Mouse (Mus musculus) intestine, postnatal 0 days (tissue): ENCODE results near the gene BC048562. TPM values are rescaled to one million over a fixed set of nuclear protein-coding genes. Genes with fewer than 3 reads are reported as not detected.

Experiments
- ATAC-seq: fragments of 200-750 bp; cut with Nextera tagmentation; 2 replicates; pipeline ENCODE4 v1.8.0; 2017; ENCODE audit warnings: mild to moderate bottlenecking, moderate TSS enrichment, moderate library complexity
- H3K27ac ChIP-seq: fragments of 300-500 bp; sonication (generic); 2 replicates; pipeline ENCODE4 v1.5.1; 2014; ENCODE audit warnings: mild to moderate bottlenecking, low read depth, low read length, moderate library complexity
- H3K27me3 ChIP-seq: fragments of 300-500 bp; sonication (generic); replicated peaks from 2 replicates; pipeline ENCODE4 v1.6.1; 2014; ENCODE audit warnings: low read length, mixed read lengths; ENCODE audit not compliant: control insufficient read depth, insufficient read depth
- H3K36me3 ChIP-seq: fragments of 300-500 bp; sonication (generic); 2 replicates; pipeline ENCODE4 v1.6.1; 2014; ENCODE audit warnings: mild to moderate bottlenecking, moderate library complexity; ENCODE audit not compliant: control insufficient read depth, insufficient read depth
- H3K4me1 ChIP-seq: fragments of 300-500 bp; sonication (generic); replicated peaks from 2 replicates; pipeline ENCODE4 v1.6.1; 2014; ENCODE audit warnings: antibody characterized with exemption, low read length, mixed read lengths; ENCODE audit not compliant: control insufficient read depth, insufficient read depth
- H3K4me2 ChIP-seq: fragments of 300-500 bp; sonication (generic); replicated peaks from 2 replicates; pipeline ENCODE4 v1.6.1; 2014; ENCODE audit warnings: low read depth, mild to moderate bottlenecking, moderate library complexity
- H3K4me3 ChIP-seq: fragments of 300-500 bp; sonication (generic); 2 replicates; pipeline ENCODE4 v1.5.1; 2014; ENCODE audit warnings: low read depth, low read length
- H3K9ac ChIP-seq: fragments of 300-500 bp; sonication (generic); 2 replicates; pipeline ENCODE4 v1.6.1; 2014; ENCODE audit warnings: mild to moderate bottlenecking, low read depth, low read length
- H3K9me3 ChIP-seq: fragments of 300-500 bp; sonication (generic); 2 replicates; pipeline ENCODE4 v1.6.1; 2016; ENCODE audit warnings: mixed run types; ENCODE audit not compliant: control insufficient read depth
- CTCF ChIP-seq: sonication (generic); IDR thresholded peaks from 2 replicates; pipeline ENCODE4 v1.5.1; 2016; ENCODE audit warnings: low read depth, mild to moderate bottlenecking, control low read depth, antibody characterized with exemption, moderate library complexity
- WGBS: fragments of 180-500 bp; shearing (Covaris S2); extraction: QIAGEN DNeasy Blood & Tissue Kit; methylation state at CpG from one replicate; pipeline ENCODE4 v1.1.7; 2014; 5-methylcytosine and 5-hydroxymethylcytosine counted together
- polyA plus RNA-seq: library from polyadenylated mRNA; unstranded; fragments of >200 nt; fragmentation: Nextera tagmentation; extraction: Ambion mirVana; gene quantifications from 2 replicates; pipeline ENCODE4 v1.2.1, GENCODE M21; 2015

The BC048562 gene
- polyA plus RNA-seq, result not detected in 2 replicates

DNA sequence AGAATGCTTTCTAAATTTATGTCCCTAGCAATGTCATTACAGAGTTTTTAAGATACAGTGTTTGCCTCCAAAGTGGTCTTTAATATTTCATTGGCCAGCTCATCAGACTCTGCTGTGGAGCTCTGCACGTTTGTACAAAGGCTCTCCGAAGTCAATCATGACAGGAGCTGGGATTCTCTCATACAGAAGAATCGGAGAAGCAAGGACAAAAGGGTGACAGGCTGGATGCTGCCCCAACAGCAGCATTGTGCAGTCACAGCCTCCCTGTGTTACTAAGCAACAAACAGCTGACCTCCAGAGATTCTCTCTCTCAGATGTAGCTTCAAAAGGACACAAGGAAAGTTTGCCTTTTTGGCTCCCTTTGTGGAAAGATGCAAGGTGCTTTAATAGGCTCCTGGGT, at the start of gene BC048562:
Gene BC048562, plus strand, starts transcription at position 301 of the 400 bp plus-strand sequence.
- no peak for ATAC-seq
- no peaks in the 10 kb centered on the region for H3K9me3 ChIP-seq
- 67% methylated on average over 3 of the region's 3 CpGs for WGBS

DNA sequence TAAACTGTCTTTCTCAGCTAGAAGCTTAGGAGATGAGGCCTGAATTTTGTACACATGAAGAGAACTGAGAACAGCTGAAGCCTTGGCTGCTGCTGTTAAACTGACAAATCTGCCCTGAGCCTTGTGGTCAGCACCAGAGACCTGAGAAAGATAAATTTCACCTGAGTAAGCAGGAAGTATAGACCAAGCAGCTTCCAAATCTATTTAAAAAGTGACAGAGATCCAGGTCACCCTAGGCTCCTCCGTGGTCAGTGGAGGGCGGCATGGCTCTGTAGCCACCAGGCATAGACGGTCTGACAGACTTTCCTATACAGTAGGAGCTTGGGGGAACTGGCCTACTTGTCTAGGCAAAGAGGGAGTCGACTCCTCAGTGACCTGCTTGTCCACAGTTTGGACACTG, 49.5 kb upstream of the BC048562 start:
- ATAC-seq, result no peak
- TF ChIP-seq CTCF, result no peak

More for the DNA sequence above, at the start of gene BC048562:
- no peak within 1 kb of the TSS for H3K4me2 ChIP-seq
- no peaks in the 10 kb centered on the region for H3K36me3 ChIP-seq
- TF ChIP-seq CTCF, result no peak
- H3K27ac ChIP-seq, result no peak within 1 kb of the TSS
- H3K9ac ChIP-seq, result no peak within 1 kb of the TSS
- H3K4me3 ChIP-seq, result no peak within 1 kb of the TSS
- H3K4me1 ChIP-seq, result no peaks in the 10 kb centered on the region
- no peaks in the 10 kb centered on the region for H3K27me3 ChIP-seq

DNA sequence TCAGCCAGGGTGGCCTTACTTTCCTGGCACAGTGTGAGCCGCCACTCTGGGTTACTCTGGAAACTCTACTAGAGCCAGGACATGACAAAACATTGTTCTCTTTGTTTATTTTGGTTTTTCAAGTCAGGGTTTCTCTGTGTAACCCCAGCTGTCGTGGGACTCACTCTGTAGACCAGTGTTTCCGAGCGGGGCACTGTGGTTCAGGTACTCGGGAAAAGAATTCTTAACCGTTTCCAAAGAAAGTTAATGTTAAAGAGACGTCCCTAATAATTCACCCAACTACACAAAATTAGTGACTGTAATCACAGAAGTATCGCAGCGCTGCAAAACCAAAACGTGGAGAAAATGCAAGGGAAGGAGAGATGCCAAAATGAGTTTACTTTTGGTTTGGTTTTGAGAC, 47.7 kb upstream of the BC048562 start:
- TF ChIP-seq CTCF, result no peak
- Histone ChIP-seq H3K36me3 (peaks cover 87% of the 10 kb centered on the region), H3K27me3 (no peaks in the 10 kb centered on the region), H3K4me2 (no peak overlapping the region), H3K4me1 (no peaks in the 10 kb centered on the region), H3K27ac (no peak overlapping the region), H3K9ac (no peak overlapping the region), H3K4me3 (no peak overlapping the region), H3K9me3 (no peaks in the 10 kb centered on the region)
- ATAC-seq, result no peak
- 82% methylated on average over 10 of the region's 10 CpGs for WGBS

More for the DNA sequence above, 49.5 kb upstream of the BC048562 start:
- Histone ChIP-seq H3K9me3 (no peaks in the 10 kb centered on the region), H3K4me2 (no peak overlapping the region), H3K36me3 (peaks cover 81% of the 10 kb centered on the region), H3K9ac (no peak overlapping the region), H3K4me3 (no peak overlapping the region), H3K27me3 (no peaks in the 10 kb centered on the region), H3K4me1 (no peaks in the 10 kb centered on the region), H3K27ac (no peak overlapping the region)
- 92% methylated on average over 4 of the region's 4 CpGs for WGBS

DNA sequence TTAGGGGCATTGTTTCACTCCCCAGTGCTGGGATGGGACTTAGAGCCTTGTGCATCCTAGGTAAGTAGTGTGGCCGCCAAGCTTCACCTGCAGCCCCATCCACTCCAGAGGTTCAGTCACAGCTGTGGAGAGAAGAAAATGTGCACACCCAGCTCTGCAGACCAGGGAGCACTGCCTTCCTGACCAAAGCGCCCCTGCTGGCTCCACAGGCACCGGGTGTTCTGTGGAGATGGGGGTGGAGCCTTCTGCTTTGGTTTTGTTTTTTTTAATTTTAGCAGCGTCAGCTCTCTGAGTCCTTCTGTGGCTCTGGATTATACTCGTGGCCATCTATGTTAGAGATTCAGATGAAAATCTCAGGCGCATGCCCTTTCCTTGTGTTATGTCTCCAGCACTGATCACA, 47.1 kb upstream of the BC048562 start:
- no peak for ATAC-seq
- Histone ChIP-seq H3K4me2 (no peak overlapping the region), H3K36me3 (peaks cover 81% of the 10 kb centered on the region), H3K9me3 (no peaks in the 10 kb centered on the region), H3K27ac (no peak overlapping the region), H3K27me3 (no peaks in the 10 kb centered on the region), H3K4me1 (no peaks in the 10 kb centered on the region), H3K4me3 (no peak overlapping the region), H3K9ac (no peak overlapping the region)
- WGBS, result 80% methylated on average over 6 of the region's 6 CpGs
- TF ChIP-seq CTCF, result no peak

DNA sequence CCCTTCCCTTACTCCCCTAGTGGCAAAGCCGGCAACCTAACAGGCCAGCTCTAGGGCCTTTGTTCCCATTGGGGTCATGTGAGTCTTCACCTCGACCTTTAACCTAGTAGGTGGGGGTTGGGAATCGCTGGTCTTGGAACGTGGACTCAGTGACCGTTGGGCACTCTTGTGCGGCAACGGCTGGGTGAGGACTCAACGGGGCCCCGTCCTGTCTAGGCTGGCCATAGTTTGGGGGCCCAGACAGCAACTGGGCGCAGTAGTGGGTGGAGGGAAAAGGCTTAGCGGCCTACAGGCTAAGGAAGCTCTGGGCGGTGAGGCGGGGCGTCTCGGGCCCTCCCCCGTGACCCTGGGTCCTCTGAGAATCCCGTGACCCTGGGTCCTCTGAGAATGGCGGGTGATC, 43.6 kb upstream of the BC048562 start, which contains the start of gene 1700102P08Rik:
Gene 1700102P08Rik, plus strand, starts transcription at position 130 of the 400 bp plus-strand sequence.
- no peaks in the 10 kb centered on the region for H3K4me1 ChIP-seq
- no peaks in the 10 kb centered on the region for H3K9me3 ChIP-seq
- H3K4me3 ChIP-seq, result no peak within 1 kb of the TSS
- TF ChIP-seq CTCF, result no peak
- no peak within 1 kb of the TSS for H3K9ac ChIP-seq
- no peak within 1 kb of the TSS for H3K4me2 ChIP-seq
- ATAC-seq, result no peak
- no peaks in the 10 kb centered on the region for H3K27me3 ChIP-seq
- 78% methylated on average over 18 of the region's 18 CpGs for WGBS
- H3K27ac ChIP-seq, result no peak within 1 kb of the TSS
- peaks cover 51% of the 10 kb centered on the region for H3K36me3 ChIP-seq

DNA sequence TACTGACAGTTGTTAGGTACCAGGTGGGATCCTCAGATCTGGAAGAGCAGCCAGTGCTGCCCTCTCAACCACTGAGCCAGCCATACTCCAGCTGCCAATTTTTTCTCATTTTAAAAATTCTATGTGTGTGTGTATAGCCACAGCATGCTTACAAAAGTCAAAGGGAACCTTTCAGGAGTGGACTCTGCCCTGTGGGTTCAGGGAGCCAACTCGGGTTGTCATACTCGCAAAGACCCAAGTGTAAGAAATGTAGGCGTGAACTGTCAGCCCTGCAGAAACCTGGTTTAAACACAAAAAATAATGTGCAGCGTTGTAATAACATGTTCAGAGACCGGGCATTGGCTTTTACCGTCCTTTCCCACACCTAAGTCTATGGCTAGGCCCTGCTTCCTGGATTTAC, 42.1 kb upstream of the BC048562 start:
- no peaks in the 10 kb centered on the region for H3K4me1 ChIP-seq
- WGBS, result 86% methylated on average over 6 of the region's 6 CpGs
- H3K4me2 ChIP-seq, result no peak overlapping the region
- no peak for ATAC-seq
- H3K27ac ChIP-seq, result no peak overlapping the region
- no peaks in the 10 kb centered on the region for H3K27me3 ChIP-seq
- H3K36me3 ChIP-seq, result peaks cover 37% of the 10 kb centered on the region
- no peaks in the 10 kb centered on the region for H3K9me3 ChIP-seq
- TF ChIP-seq CTCF, result no peak
- H3K9ac ChIP-seq, result no peak overlapping the region
- H3K4me3 ChIP-seq, result no peak overlapping the region

DNA sequence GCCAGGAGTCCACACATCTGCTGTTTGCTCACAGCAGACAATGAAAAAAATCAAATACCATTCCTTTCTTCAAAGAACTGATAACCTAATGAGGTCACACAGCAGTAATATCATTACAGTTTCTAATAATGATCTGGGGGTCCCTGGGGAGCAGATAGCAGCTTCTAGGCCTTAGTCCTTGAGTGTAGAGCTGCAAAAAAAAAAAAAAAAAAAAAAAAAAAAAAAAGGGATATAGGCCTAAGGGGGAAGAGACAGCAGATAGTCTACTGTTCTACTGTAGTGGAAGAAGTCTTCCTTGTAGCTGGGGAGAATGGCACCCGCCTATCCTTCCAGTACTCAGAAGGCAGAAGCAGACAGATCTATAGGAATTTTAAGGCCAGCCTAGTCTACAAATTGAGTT, 40.9 kb upstream of the BC048562 start:
- Histone ChIP-seq H3K4me3 (no peak overlapping the region), H3K27me3 (no peaks in the 10 kb centered on the region), H3K4me2 (no peak overlapping the region), H3K9ac (no peak overlapping the region), H3K27ac (no peak overlapping the region), H3K9me3 (no peaks in the 10 kb centered on the region), H3K4me1 (no peaks in the 10 kb centered on the region), H3K36me3 (peaks cover 29% of the 10 kb centered on the region)
- WGBS, result 84% methylated on average over 1 of the region's 1 CpGs
- TF ChIP-seq CTCF, result no peak
- no peak for ATAC-seq
